Mouse (Mus musculus) limb, embryonic 13.5 days (tissue): Measurements from ENCODE around the gene Myof. TPM values are rescaled to one million over a fixed set of nuclear protein-coding genes. Genes with fewer than 3 reads are reported as not detected.

ENCODE experiments used
- polyA plus RNA-seq: library from polyadenylated mRNA; unstranded; fragments of >200 nt; fragmentation: Nextera tagmentation; extraction: Ambion mirVana; gene quantifications from 2 replicates; pipeline ENCODE4 v1.2.1, GENCODE M21; 2015

The Myof gene
- polyA plus RNA-seq, 1 experiment from 2014 or later = 12.6 TPM

Other genes with a start within 250 kb of the Myof start
- 19.2 and 21.5 TPM in 2 replicates for gene Cep55, start 11.4 kb upstream of the Myof start, polyA plus RNA-seq
- gene Ffar4, start 53.5 kb upstream of the Myof start, polyA plus RNA-seq = not detected in 2 replicates
- gene Rbp4, start 81.7 kb upstream of the Myof start, polyA plus RNA-seq = 11.7 and 19.1 TPM in 2 replicates
- gene Pde6c, start 89.2 kb upstream of the Myof start, polyA plus RNA-seq = not detected in 2 replicates
- gene Fra10ac1, start 180.6 kb upstream of the Myof start, polyA plus RNA-seq = 43.9 and 44.2 TPM in 2 replicates
- 1.8 and 1.9 TPM in 2 replicates for gene Lgi1, start 221.0 kb upstream of the Myof start, polyA plus RNA-seq